Mouse (Mus musculus): ENCODE results near the gene Gm20388. TPM values are rescaled to one million over a fixed set of nuclear protein-coding genes. Genes with fewer than 3 reads are reported as not detected.

The Gm20388 gene
- polyA plus RNA-seq, 1 experiment from 2014 or later, result 7.4 TPM

DNA sequence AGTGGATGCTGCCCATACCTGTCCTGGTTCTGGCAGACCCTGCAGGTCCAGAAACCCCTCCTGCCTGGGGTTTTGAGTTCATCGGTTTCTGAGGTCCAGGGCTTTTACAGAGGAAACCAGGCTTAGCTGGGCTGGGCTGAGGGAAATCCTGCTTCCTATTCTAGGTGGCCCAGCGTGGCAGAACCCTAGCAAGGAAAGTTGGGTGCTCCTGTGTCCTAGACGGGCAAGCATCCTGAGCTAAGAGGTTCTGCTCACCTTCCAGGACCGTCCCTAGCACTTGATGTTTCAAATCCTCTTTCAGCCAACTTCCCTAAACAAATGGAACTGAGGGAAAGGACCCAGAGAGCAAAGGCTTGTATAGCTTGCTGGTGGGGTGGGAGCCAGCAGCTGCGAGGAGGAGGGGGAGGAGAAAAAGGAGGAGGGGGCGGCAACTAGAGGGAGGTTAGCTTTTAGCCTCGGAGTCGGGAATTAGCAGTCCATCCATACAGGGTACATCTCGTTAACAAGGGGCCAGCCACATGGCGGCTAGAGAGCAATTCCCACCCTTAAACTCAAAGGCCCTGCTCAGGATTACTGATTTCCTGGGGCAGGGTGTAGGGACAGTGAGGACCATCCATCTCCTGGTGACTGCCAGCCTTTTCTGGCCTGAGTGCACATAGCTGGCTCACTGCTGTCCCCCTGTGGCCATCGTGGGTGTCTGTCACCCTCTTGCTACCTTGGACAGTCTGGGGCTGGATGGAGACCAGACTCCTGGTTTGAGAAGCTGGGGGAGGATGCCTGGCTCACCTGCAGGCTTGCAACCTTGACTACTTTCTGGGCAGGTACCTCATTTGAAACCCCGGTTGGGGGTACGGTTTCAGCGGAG lies 624.1 kb downstream of the Gm20388 start:
- peak; percentile 45; the same call in 1 of the 2 replicates for ATAC-seq (ENCODE audit: insufficient read depth, low FRiP score)
- Histone ChIP-seq H3K4me3 (replicated peaks; ENCODE audit: low read length) (no peak overlapping the region), H3K27me3 (ENCODE audit: control insufficient read depth, insufficient read depth, low read length) (no peaks in the 10 kb centered on the region), H3K4me1 (ENCODE audit: control insufficient read depth, insufficient read depth, low read length) (peaks cover 77% of the 10 kb centered on the region), H3K9ac (ENCODE audit: low read length) (no peak overlapping the region), H3K9me3 (replicated peaks; ENCODE audit: control insufficient read depth, low read length) (no peaks in the 10 kb centered on the region), H3K27ac (ENCODE audit: low read length) (peak overlapping the region; percentile 95; the same call in 1 of the 2 replicates), H3K4me2 (ENCODE audit: low read depth, low read length) (peak overlapping the region; percentile 98; the same call in 1 of the 2 replicates), H3K36me3 (ENCODE audit: control insufficient read depth, insufficient read depth, low read length) (no peaks in the 10 kb centered on the region)
- WGBS, result 15% methylated on average over 14 of the region's 14 CpGs

DNA sequence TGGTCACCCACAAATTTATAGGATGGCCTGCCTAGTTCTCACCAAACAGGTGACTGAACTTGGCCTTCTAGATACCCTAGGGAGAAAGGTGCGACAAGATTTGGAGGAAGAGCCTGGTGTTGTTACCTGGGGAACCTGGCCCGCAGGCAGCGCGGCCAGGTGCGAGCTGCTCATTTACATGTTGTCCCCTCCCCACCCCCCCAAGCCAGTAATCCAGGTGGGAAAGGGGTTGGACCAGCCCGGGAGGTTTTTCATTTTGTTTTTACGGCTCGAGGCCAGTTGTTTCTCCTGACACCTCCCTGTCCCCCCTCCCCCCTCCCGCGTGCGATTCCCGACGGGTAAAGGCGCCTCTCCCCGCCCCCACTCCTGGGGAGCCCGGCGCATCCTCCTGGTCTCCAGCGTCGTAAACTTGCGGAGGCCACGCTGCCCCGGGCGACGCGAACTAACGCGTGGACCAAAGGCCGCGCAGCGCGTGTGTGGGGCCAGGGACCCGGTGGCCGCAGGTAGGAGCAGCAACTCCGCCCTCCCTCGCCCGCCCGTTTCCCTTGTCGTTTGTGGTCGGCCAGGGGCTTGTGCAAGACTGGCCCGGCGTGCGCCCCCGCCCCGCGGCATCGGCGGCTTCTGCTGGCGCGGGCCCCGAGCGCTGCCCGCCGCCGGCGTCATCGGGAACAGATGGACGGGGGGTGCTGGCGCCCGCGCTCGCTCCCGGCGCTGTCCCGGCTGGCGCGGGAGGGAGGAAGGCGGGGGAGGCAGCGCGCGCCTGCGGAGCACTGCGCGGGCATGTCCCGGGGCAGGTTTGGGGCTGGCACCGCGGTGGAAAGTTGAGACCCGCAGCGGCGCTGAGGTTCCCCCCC lies 625.0 kb downstream of the Gm20388 start:
- ATAC-seq (ENCODE audit: insufficient read depth, low FRiP score), result no peak
- under 1% methylated on average over 79 of the region's 79 CpGs for WGBS
- Histone ChIP-seq H3K9ac (ENCODE audit: low read length) (peak overlapping the region; percentile 81), H3K4me1 (ENCODE audit: control insufficient read depth, insufficient read depth, low read length) (peaks cover 86% of the 10 kb centered on the region), H3K9me3 (replicated peaks; ENCODE audit: control insufficient read depth, low read length) (no peaks in the 10 kb centered on the region), H3K36me3 (ENCODE audit: control insufficient read depth, insufficient read depth, low read length) (no peaks in the 10 kb centered on the region), H3K27ac (ENCODE audit: low read length) (peak overlapping the region; percentile 95), H3K27me3 (ENCODE audit: control insufficient read depth, insufficient read depth, low read length) (no peaks in the 10 kb centered on the region), H3K4me2 (ENCODE audit: low read depth, low read length) (peak overlapping the region; percentile 98), H3K4me3 (replicated peaks; ENCODE audit: low read length) (peak overlapping the region; percentile 66)

DNA sequence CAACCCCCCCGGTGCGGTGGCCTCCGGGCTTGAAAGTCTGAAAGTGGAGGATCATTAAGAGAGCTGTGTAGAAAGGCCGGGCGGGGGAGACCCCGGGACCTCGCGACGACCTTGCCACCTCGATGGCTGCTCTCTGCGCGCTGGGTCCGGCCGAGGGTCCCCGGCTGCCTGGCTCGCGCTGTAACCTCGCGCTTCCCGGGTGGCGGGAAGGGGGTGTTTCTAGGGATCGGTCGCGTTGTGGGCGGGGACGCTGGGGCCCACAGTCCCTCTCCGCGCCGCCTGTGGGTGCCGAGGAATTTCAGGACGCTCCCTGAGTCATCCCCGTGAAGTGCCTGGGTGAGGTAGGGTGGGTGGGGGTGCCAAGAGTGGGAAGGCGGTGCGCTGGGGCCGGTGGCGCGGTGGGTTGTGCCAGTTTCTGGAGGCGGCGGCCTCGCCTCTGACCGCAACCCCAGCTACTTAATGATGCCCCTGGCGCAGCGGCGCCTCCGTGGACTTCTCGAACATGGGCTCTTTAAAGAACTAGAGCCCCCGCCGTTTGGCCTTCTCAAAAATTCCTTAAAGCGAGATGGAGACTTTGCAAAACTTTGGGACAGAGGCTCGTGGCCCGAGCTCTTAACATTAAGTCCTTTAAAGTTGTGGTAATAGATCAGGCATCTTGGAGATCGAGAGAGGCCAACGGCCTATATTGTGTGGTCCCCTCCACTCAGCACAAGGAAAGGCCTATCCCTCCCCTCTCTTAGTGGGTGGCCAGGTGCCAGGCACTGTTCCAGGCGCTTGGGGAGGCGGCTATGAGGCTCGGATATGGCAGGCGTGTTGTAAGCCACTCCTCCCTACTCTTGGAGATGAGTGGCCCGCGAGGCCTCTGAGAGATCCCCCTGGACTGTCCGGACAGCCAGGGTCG lies 625.9 kb downstream of the Gm20388 start:
- H3K4me2 ChIP-seq (ENCODE audit: low read depth, low read length), result peak overlapping the region; percentile 98
- peaks cover 80% of the 10 kb centered on the region for H3K4me1 ChIP-seq (ENCODE audit: control insufficient read depth, insufficient read depth, low read length)
- H3K27ac ChIP-seq (ENCODE audit: low read length), result peak overlapping the region; percentile 95
- H3K4me3 ChIP-seq (replicated peaks; ENCODE audit: low read length), result peak overlapping the region; percentile 66
- WGBS, result 2% methylated on average over 60 of the region's 61 CpGs
- no peaks in the 10 kb centered on the region for H3K36me3 ChIP-seq (ENCODE audit: control insufficient read depth, insufficient read depth, low read length)
- peak overlapping the region; percentile 81 for H3K9ac ChIP-seq (ENCODE audit: low read length)
- H3K27me3 ChIP-seq (ENCODE audit: control insufficient read depth, insufficient read depth, low read length), result no peaks in the 10 kb centered on the region
- H3K9me3 ChIP-seq (replicated peaks; ENCODE audit: control insufficient read depth, low read length), result no peaks in the 10 kb centered on the region
- ATAC-seq (ENCODE audit: insufficient read depth, low FRiP score), result peak; percentile 18

GRCm38 (mm10) chr8:120537207-120537817 lies 626.7 kb downstream of the Gm20388 start:
- Histone ChIP-seq H3K4me2 (ENCODE audit: low read depth, low read length) (peak overlapping the region; percentile 98), H3K4me3 (replicated peaks; ENCODE audit: low read length) (peak overlapping the region; percentile 66), H3K27me3 (ENCODE audit: control insufficient read depth, insufficient read depth, low read length) (no peaks in the 10 kb centered on the region), H3K9ac (ENCODE audit: low read length) (peak overlapping the region; percentile 81), H3K9me3 (replicated peaks; ENCODE audit: control insufficient read depth, low read length) (no peaks in the 10 kb centered on the region), H3K4me1 (ENCODE audit: control insufficient read depth, insufficient read depth, low read length) (peaks cover 79% of the 10 kb centered on the region), H3K36me3 (ENCODE audit: control insufficient read depth, insufficient read depth, low read length) (no peaks in the 10 kb centered on the region), H3K27ac (ENCODE audit: low read length) (peak overlapping the region; percentile 95)
- WGBS, result under 1% methylated on average over 74 of the region's 79 CpGs
- ATAC-seq (ENCODE audit: insufficient read depth, low FRiP score), result peak; percentile 76

GRCm38 (mm10) chr8:120537818-120538396 lies 627.3 kb downstream of the Gm20388 start:
- no peaks in the 10 kb centered on the region for H3K36me3 ChIP-seq (ENCODE audit: control insufficient read depth, insufficient read depth, low read length)
- H3K9ac ChIP-seq (ENCODE audit: low read length), result peak overlapping the region; percentile 81
- 0 out of 2 replicates have a peak, but pooled peaks have one; percentile 3 for ATAC-seq (ENCODE audit: insufficient read depth, low FRiP score)
- peaks cover 79% of the 10 kb centered on the region for H3K4me1 ChIP-seq (ENCODE audit: control insufficient read depth, insufficient read depth, low read length)
- H3K4me3 ChIP-seq (replicated peaks; ENCODE audit: low read length), result peak overlapping the region; percentile 66
- H3K4me2 ChIP-seq (ENCODE audit: low read depth, low read length), result peak overlapping the region; percentile 98
- 2% methylated on average over 44 of the region's 46 CpGs for WGBS
- H3K27me3 ChIP-seq (ENCODE audit: control insufficient read depth, insufficient read depth, low read length), result no peaks in the 10 kb centered on the region
- H3K27ac ChIP-seq (ENCODE audit: low read length), result peak overlapping the region; percentile 95
- no peaks in the 10 kb centered on the region for H3K9me3 ChIP-seq (replicated peaks; ENCODE audit: control insufficient read depth, low read length)

DNA sequence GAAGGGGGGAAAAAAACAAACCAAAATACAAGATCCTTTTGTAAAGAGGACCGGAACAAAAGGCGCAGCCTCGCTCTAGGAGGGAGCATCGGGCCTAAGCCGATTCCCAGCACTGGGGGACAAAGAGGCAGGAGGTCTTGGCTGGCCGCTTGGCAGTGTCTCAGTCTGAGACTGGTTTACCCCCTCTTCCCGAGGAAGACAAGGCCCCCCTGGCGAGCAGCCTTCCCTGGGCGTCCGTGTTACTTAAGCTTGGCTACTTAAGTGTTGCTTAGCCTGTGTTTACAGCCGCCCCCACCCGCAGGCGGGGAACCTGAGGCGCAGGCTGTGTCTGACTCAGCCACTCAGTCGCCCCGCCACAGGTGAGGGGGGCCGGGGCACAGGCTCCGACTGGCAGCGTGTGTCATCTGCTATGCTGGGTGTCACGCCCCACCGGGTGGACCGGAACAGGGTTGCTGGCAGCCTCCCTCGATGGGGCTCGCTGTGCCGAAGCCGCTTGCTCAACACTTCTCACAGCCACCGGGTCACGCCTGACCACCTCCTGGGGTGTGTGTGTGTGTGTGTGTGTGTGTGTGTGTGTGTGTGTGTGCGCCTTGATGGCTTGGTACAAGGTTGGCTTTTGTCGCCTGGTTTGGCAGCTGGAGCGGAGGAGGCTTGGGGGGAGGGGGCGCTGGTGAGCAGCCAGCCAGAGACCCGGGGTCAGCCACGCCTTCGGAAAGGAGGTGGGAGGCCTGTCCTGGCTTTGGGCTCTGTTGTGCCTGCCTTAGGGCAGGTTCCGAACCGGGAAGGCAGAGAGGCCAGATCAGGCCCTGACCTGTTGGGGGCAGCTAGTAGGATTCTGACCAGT lies 628.0 kb downstream of the Gm20388 start:
- 15% methylated on average over 37 of the region's 37 CpGs for WGBS
- peak overlapping the region; percentile 98 for H3K4me2 ChIP-seq (ENCODE audit: low read depth, low read length)
- peak overlapping the region; percentile 81 for H3K9ac ChIP-seq (ENCODE audit: low read length)
- peak overlapping the region; percentile 95 for H3K27ac ChIP-seq (ENCODE audit: low read length)
- H3K4me3 ChIP-seq (replicated peaks; ENCODE audit: low read length), result peak overlapping the region; percentile 66
- no peaks in the 10 kb centered on the region for H3K27me3 ChIP-seq (ENCODE audit: control insufficient read depth, insufficient read depth, low read length)
- H3K36me3 ChIP-seq (ENCODE audit: control insufficient read depth, insufficient read depth, low read length), result no peaks in the 10 kb centered on the region
- peak; percentile 56 for ATAC-seq (ENCODE audit: insufficient read depth, low FRiP score)
- H3K9me3 ChIP-seq (replicated peaks; ENCODE audit: control insufficient read depth, low read length), result no peaks in the 10 kb centered on the region
- peaks cover 79% of the 10 kb centered on the region for H3K4me1 ChIP-seq (ENCODE audit: control insufficient read depth, insufficient read depth, low read length)

DNA sequence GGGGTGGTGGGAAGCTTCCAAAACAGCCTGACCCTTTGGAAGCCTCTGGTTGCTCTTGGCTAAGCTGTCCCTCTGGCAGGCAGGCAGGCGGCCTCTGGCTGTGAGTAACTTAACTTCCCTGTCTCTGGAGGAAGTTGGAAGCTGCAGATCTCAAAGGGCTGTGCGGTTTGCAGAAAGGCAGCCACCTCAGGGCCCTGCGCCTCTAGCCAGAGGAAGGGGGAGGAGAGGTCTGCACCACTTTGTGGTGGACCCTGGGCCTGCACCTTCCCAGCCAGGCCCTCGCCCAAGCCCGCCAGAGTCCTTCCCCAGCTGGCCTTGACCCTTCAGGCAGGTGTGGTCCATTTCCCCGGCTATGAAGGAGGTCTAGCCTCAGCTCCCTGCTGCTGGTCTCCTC lies 628.7 kb downstream of the Gm20388 start:
- Histone ChIP-seq H3K4me1 (ENCODE audit: control insufficient read depth, insufficient read depth, low read length) (peaks cover 75% of the 10 kb centered on the region), H3K4me3 (replicated peaks; ENCODE audit: low read length) (peak overlapping the region; percentile 66), H3K27me3 (ENCODE audit: control insufficient read depth, insufficient read depth, low read length) (no peaks in the 10 kb centered on the region), H3K9ac (ENCODE audit: low read length) (peak overlapping the region; percentile 81), H3K9me3 (replicated peaks; ENCODE audit: control insufficient read depth, low read length) (no peaks in the 10 kb centered on the region), H3K4me2 (ENCODE audit: low read depth, low read length) (peak overlapping the region; percentile 98), H3K27ac (ENCODE audit: low read length) (peak overlapping the region; percentile 95), H3K36me3 (ENCODE audit: control insufficient read depth, insufficient read depth, low read length) (no peaks in the 10 kb centered on the region)
- WGBS, result 49% methylated on average over 6 of the region's 6 CpGs
- no peak for ATAC-seq (ENCODE audit: insufficient read depth, low FRiP score)
